Mouse (Mus musculus): Measurements from ENCODE around the gene Mustn1. TPM values are rescaled to one million over a fixed set of nuclear protein-coding genes. Genes with fewer than 3 reads are reported as not detected.

The Mustn1 gene
- polyA plus RNA-seq, 1 experiment from 2014 or later: 5.1 TPM

DNA sequence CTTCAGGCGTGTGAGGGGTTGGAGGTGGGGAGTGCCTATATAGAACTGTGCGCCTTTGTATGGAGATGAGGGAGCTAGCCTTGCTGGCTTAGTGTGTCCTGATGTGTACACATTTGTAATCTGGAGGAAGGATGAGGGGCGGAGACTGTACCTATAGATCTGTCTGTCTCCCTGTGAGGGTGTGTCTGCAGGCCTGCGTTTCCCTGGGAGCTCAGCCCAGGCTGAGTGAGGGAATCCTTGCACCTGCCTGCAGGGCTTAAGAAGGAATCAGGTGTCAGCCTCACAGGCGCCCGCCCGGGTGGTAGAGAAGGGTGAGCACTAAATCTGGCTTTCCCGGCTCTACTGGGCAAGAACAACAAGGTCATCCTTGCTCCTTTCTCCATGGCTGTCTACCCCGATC lies 794 bp downstream of the Mustn1 start:
- Histone ChIP-seq H3K4me3 (ENCODE audit: low read depth, low read length) (no peak overlapping the region), H3K9me3 (ENCODE audit: low read depth, low read length) (no peaks in the 10 kb centered on the region), H3K27ac (ENCODE audit: low read depth) (peak overlapping the region; percentile 73; the same call in 1 of the 2 replicates), H3K9ac (no peak overlapping the region), H3K36me3 (ENCODE audit: insufficient read depth) (0 out of 2 replicates have a peak, but pooled peaks cover 14% of the 10 kb centered on the region), H3K4me1 (ENCODE audit: insufficient read depth) (0 out of 2 replicates have a peak, but pooled peaks cover 5% of the 10 kb centered on the region), H3K27me3 (ENCODE audit: insufficient read depth, low read length) (no peaks in the 10 kb centered on the region), H3K4me2 (no peak overlapping the region)
- no peak for DNase-seq
- WGBS: 52% methylated on average over 9 of the region's 9 CpGs
- TF ChIP-seq CTCF (IDR thresholded peaks at IDR 0.05; ENCODE audit: low read depth): no peak
- ATAC-seq (ENCODE audit: insufficient read depth): 0 out of 2 replicates have a peak, but pooled peaks have one; percentile 26

- 0 out of 2 replicates have a peak, but pooled peaks cover 11% of the 10 kb centered on the region for H3K36me3 ChIP-seq (ENCODE audit: insufficient read depth)
- DNase-seq (no peak), ATAC-seq (ENCODE audit: insufficient read depth) (no peak)
- H3K9ac ChIP-seq: no peak overlapping the region
- no peak overlapping the region for H3K27ac ChIP-seq (ENCODE audit: low read depth)
- H3K4me1 ChIP-seq (ENCODE audit: insufficient read depth): 0 out of 2 replicates have a peak, but pooled peaks cover 5% of the 10 kb centered on the region
- no peak overlapping the region for H3K4me3 ChIP-seq (ENCODE audit: low read depth, low read length)
- H3K27me3 ChIP-seq (ENCODE audit: insufficient read depth, low read length): no peaks in the 10 kb centered on the region
- no peak overlapping the region for H3K4me2 ChIP-seq
- WGBS: 71% methylated on average over 8 of the region's 8 CpGs
- no peaks in the 10 kb centered on the region for H3K9me3 ChIP-seq (ENCODE audit: low read depth, low read length)
- no peak for TF ChIP-seq CTCF (IDR thresholded peaks at IDR 0.05; ENCODE audit: low read depth)
These were observed 1.3 kb downstream of the Mustn1 start for GRCm38 (mm10) chr14:30880251-30880650.

DNA sequence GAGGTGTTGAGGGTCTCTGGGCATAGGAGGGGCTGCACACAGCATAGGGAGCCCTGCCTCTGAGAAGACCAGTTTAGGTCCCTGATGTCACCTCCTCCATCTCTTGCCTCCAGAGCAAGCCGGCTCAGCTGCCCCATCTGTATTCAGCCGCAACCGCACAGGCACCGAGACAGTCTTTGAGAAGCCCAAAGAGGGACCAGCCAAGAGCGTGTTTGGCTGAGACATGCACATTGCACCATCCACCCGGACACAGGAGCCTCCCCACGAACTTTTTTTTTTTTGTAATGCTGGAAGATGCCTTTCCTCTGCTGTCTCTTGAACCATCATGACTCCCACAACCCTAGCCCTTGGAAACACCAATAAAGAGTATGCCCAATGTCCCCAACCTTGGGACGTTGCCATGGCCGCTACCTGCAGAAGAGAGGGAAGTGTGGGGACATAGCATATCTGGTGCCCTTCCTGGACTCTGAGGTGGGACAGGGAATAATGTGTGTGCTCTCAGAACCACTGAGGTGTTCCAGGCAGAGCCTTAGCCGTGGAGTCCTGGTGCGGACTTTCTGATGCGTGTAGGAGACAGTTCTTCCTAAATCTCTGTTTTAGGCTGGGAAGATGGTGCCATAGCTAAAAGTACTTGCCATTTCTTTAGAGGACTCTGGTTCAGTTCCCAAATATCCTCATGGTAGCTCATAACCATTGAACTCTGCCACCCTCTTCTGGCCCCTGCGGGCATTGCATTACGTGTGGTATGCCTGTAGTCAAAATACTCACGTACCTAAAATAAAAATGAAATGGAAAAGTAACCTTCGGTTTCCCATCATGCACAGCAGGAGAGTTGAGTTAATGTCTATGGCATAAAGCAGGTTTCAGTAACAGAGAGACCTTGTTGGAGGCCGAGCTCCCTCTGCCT lies 2.1 kb downstream of the Mustn1 start:
- H3K9me3 ChIP-seq (ENCODE audit: low read depth, low read length): no peaks in the 10 kb centered on the region
- 0 out of 2 replicates have a peak, but pooled peaks cover 4% of the 10 kb centered on the region for H3K36me3 ChIP-seq (ENCODE audit: insufficient read depth)
- ATAC-seq (ENCODE audit: insufficient read depth): no peak
- 0 out of 2 replicates have a peak, but pooled peaks cover 5% of the 10 kb centered on the region for H3K4me1 ChIP-seq (ENCODE audit: insufficient read depth)
- 79% methylated on average over 17 of the region's 17 CpGs for WGBS
- peak; percentile 74 for TF ChIP-seq CTCF (IDR thresholded peaks at IDR 0.05; ENCODE audit: low read depth)
- H3K27me3 ChIP-seq (ENCODE audit: insufficient read depth, low read length): no peaks in the 10 kb centered on the region
- H3K27ac ChIP-seq (ENCODE audit: low read depth): no peak overlapping the region
- no peak overlapping the region for H3K4me2 ChIP-seq
- no peak overlapping the region for H3K9ac ChIP-seq
- no peak overlapping the region for H3K4me3 ChIP-seq (ENCODE audit: low read depth, low read length)
- peak; percentile 85 for DNase-seq

DNA sequence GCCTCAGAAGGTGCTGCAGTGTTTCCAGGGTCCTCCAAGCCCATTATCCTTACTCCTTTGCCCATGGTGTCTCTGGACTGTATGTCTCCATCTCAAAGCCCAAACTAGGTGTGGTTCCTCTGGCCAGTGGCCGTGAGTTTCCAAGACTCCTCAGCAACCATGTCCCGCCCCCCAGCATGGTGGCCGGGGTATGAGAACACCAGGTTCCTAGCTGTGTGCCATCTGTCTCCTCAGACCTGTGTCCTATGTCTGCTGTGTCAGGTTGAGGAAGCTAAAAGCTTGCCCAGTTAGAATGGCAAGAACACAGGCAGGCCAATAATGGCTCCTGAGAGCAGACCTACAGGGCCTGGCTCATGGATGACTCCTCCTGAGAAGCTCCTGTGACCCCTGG lies 2.7 kb downstream of the Mustn1 start:
- Histone ChIP-seq H3K4me2 (no peak overlapping the region), H3K36me3 (ENCODE audit: insufficient read depth) (no peaks in the 10 kb centered on the region), H3K9ac (no peak overlapping the region), H3K4me1 (ENCODE audit: insufficient read depth) (0 out of 2 replicates have a peak, but pooled peaks cover 5% of the 10 kb centered on the region), H3K27ac (ENCODE audit: low read depth) (no peak overlapping the region), H3K9me3 (ENCODE audit: low read depth, low read length) (no peaks in the 10 kb centered on the region), H3K4me3 (ENCODE audit: low read depth, low read length) (no peak overlapping the region), H3K27me3 (ENCODE audit: insufficient read depth, low read length) (no peaks in the 10 kb centered on the region)
- no peak for TF ChIP-seq CTCF (IDR thresholded peaks at IDR 0.05; ENCODE audit: low read depth)
- WGBS: 92% methylated on average over 3 of the region's 3 CpGs
- ATAC-seq (ENCODE audit: insufficient read depth) (no peak), DNase-seq (no peak)

- H3K4me2 ChIP-seq: no peak overlapping the region
- TF ChIP-seq CTCF (IDR thresholded peaks at IDR 0.05; ENCODE audit: low read depth): no peak
- H3K9ac ChIP-seq: no peak overlapping the region
- no peaks in the 10 kb centered on the region for H3K9me3 ChIP-seq (ENCODE audit: low read depth, low read length)
- WGBS: 12% methylated on average over 3 of the region's 3 CpGs
- no peak overlapping the region for H3K4me3 ChIP-seq (ENCODE audit: low read depth, low read length)
- H3K27ac ChIP-seq (ENCODE audit: low read depth): no peak overlapping the region
- no peaks in the 10 kb centered on the region for H3K36me3 ChIP-seq (ENCODE audit: insufficient read depth)
- ATAC-seq (ENCODE audit: insufficient read depth): no peak
- peaks cover 8% of the 10 kb centered on the region; the same call in 1 of the 2 replicates for H3K4me1 ChIP-seq (ENCODE audit: insufficient read depth)
- H3K27me3 ChIP-seq (ENCODE audit: insufficient read depth, low read length): no peaks in the 10 kb centered on the region
- no peak for DNase-seq
These were observed 6.3 kb downstream of the Mustn1 start for GRCm38 (mm10) chr14:30885298-30885697.

- DNase-seq: no peak
- 78% methylated on average over 3 of the region's 3 CpGs for WGBS
- Histone ChIP-seq H3K27ac (ENCODE audit: low read depth) (no peak within 1 kb of the TSS), H3K4me3 (ENCODE audit: low read depth, low read length) (no peak within 1 kb of the TSS), H3K4me1 (ENCODE audit: insufficient read depth) (peaks cover 8% of the 10 kb centered on the region; the same call in 1 of the 2 replicates), H3K9ac (no peak within 1 kb of the TSS), H3K9me3 (ENCODE audit: low read depth, low read length) (no peaks in the 10 kb centered on the region), H3K4me2 (no peak within 1 kb of the TSS), H3K27me3 (ENCODE audit: insufficient read depth, low read length) (no peaks in the 10 kb centered on the region), H3K36me3 (ENCODE audit: insufficient read depth) (no peaks in the 10 kb centered on the region)
- TF ChIP-seq CTCF (IDR thresholded peaks at IDR 0.05; ENCODE audit: low read depth): no peak
- ATAC-seq (ENCODE audit: insufficient read depth): no peak
These were observed 7.2 kb downstream of the Mustn1 start, which contains the start of gene Itih4 for GRCm38 (mm10) chr14:30886204-30886603. Itih4 (plus strand) TSS chr14:30886476.

GRCm38 (mm10) chr14:30888271-30888732 lies 9.3 kb downstream of the Mustn1 start:
- peak overlapping the region; percentile 47 for H3K4me2 ChIP-seq
- no peak overlapping the region; the same call in 1 of the 2 replicates for H3K9ac ChIP-seq
- H3K36me3 ChIP-seq (ENCODE audit: insufficient read depth): no peaks in the 10 kb centered on the region
- H3K9me3 ChIP-seq (ENCODE audit: low read depth, low read length): no peaks in the 10 kb centered on the region
- no peak overlapping the region for H3K27ac ChIP-seq (ENCODE audit: low read depth)
- H3K27me3 ChIP-seq (ENCODE audit: insufficient read depth, low read length): no peaks in the 10 kb centered on the region
- WGBS: 4% methylated on average over 9 of the region's 9 CpGs
- ATAC-seq (ENCODE audit: insufficient read depth) (peak; percentile 67), DNase-seq (peak; percentile 87)
- peak; percentile 67 for TF ChIP-seq CTCF (IDR thresholded peaks at IDR 0.05; ENCODE audit: low read depth)
- H3K4me1 ChIP-seq (ENCODE audit: insufficient read depth): peaks cover 8% of the 10 kb centered on the region; the same call in 1 of the 2 replicates
- H3K4me3 ChIP-seq (ENCODE audit: low read depth, low read length): no peak overlapping the region

Data from lung, embryonic 14.5 days (tissue).